Mouse (Mus musculus): ENCODE results near the gene 4931429L15Rik. TPM values are rescaled to one million over a fixed set of nuclear protein-coding genes. Genes with fewer than 3 reads are reported as not detected.

Gene 4931429L15Rik
- polyA plus RNA-seq, 1 experiment from 2014 or later = not detected

- peak within 1 kb of the TSS; percentile 61 for H3K27ac ChIP-seq
- peak within 1 kb of the TSS; percentile 93 for H3K4me3 ChIP-seq (replicated peaks)
- peak within 1 kb of the TSS; percentile 77 for H3K9ac ChIP-seq
- peak within 1 kb of the TSS; percentile 98 for H3K4me2 ChIP-seq
- 6% methylated on average over 45 of the region's 45 CpGs for WGBS
- H3K4me1 ChIP-seq = peaks cover 13% of the 10 kb centered on the region
- peak; percentile 95 for ATAC-seq (ENCODE audit: low FRiP score)
- H3K27me3 ChIP-seq = peaks cover 26% of the 10 kb centered on the region
- H3K9me3 ChIP-seq = no peaks in the 10 kb centered on the region
- H3K36me3 ChIP-seq (replicated peaks) = peaks cover 35% of the 10 kb centered on the region
Observed at GRCm38 (mm10) chr9:46272677-46273454, 46.9 kb downstream of the 4931429L15Rik start, which contains the start of gene Zpr1. TSS of gene Zpr1 (plus strand) at chr9:46273064.

- Histone ChIP-seq H3K9me3 (no peaks in the 10 kb centered on the region), H3K27me3 (peaks cover 26% of the 10 kb centered on the region), H3K4me3 (replicated peaks) (no peak overlapping the region), H3K36me3 (replicated peaks) (peaks cover 27% of the 10 kb centered on the region), H3K9ac (no peak overlapping the region), H3K4me2 (no peak overlapping the region), H3K4me1 (peaks cover 13% of the 10 kb centered on the region), H3K27ac (no peak overlapping the region)
- no peak for ATAC-seq (ENCODE audit: low FRiP score)
- 91% methylated on average over 9 of the region's 9 CpGs for WGBS
Observed at GRCm38 (mm10) chr9:46272070-46272469, 47.7 kb downstream of the 4931429L15Rik start.

GRCm38 (mm10) chr9:46270782-46271181, 49.0 kb downstream of the 4931429L15Rik start:
- no peaks in the 10 kb centered on the region for H3K9me3 ChIP-seq
- H3K4me3 ChIP-seq (replicated peaks) = no peak overlapping the region
- 94% methylated on average over 4 of the region's 4 CpGs for WGBS
- peaks cover 26% of the 10 kb centered on the region for H3K27me3 ChIP-seq
- no peak for ATAC-seq (ENCODE audit: low FRiP score)
- peaks cover 14% of the 10 kb centered on the region for H3K36me3 ChIP-seq (replicated peaks)
- H3K9ac ChIP-seq = no peak overlapping the region
- H3K27ac ChIP-seq = no peak overlapping the region
- H3K4me2 ChIP-seq = no peak overlapping the region
- peaks cover 13% of the 10 kb centered on the region for H3K4me1 ChIP-seq

GRCm38 (mm10) chr9:46269125-46269524, 50.7 kb downstream of the 4931429L15Rik start:
- Histone ChIP-seq H3K4me1 (peaks cover 10% of the 10 kb centered on the region), H3K4me3 (replicated peaks) (no peak overlapping the region), H3K9ac (no peak overlapping the region), H3K9me3 (no peaks in the 10 kb centered on the region), H3K36me3 (replicated peaks) (no peaks in the 10 kb centered on the region), H3K27me3 (peaks cover 26% of the 10 kb centered on the region), H3K4me2 (no peak overlapping the region), H3K27ac (no peak overlapping the region)
- ATAC-seq (ENCODE audit: low FRiP score) = no peak
- 87% methylated on average over 5 of the region's 5 CpGs for WGBS

- Histone ChIP-seq H3K4me3 (replicated peaks) (no peak within 1 kb of the TSS), H3K9ac (no peak within 1 kb of the TSS), H3K4me1 (peaks cover 4% of the 10 kb centered on the region; the same call in 1 of the 2 replicates), H3K27ac (no peak within 1 kb of the TSS), H3K4me2 (no peak within 1 kb of the TSS), H3K36me3 (replicated peaks) (no peaks in the 10 kb centered on the region), H3K9me3 (no peaks in the 10 kb centered on the region), H3K27me3 (peaks cover 26% of the 10 kb centered on the region)
- ATAC-seq (ENCODE audit: low FRiP score) = no peak
- 66% methylated on average over 7 of the region's 7 CpGs for WGBS
Observed at GRCm38 (mm10) chr9:46268343-46268873, 51.4 kb downstream of the 4931429L15Rik start, which contains the start of gene Apoa5. TSS of gene Apoa5 (plus strand) at chr9:46268633.

- Histone ChIP-seq H3K4me3 (replicated peaks) (no peak overlapping the region), H3K36me3 (replicated peaks) (no peaks in the 10 kb centered on the region), H3K27ac (no peak overlapping the region), H3K4me2 (no peak overlapping the region), H3K27me3 (no peaks in the 10 kb centered on the region), H3K9ac (no peak overlapping the region), H3K9me3 (no peaks in the 10 kb centered on the region), H3K4me1 (no peaks in the 10 kb centered on the region)
- ATAC-seq (ENCODE audit: low FRiP score) = no peak
- WGBS = 87% methylated on average over 7 of the region's 7 CpGs
Observed at GRCm38 (mm10) chr9:46261131-46261530, 58.7 kb downstream of the 4931429L15Rik start.

GRCm38 (mm10) chr9:46259111-46259510, 60.7 kb downstream of the 4931429L15Rik start:
- WGBS = 91% methylated on average over 6 of the region's 6 CpGs
- no peaks in the 10 kb centered on the region for H3K27me3 ChIP-seq
- H3K9ac ChIP-seq = no peak overlapping the region
- ATAC-seq (ENCODE audit: low FRiP score) = no peak
- no peaks in the 10 kb centered on the region for H3K36me3 ChIP-seq (replicated peaks)
- H3K4me2 ChIP-seq = no peak overlapping the region
- H3K27ac ChIP-seq = no peak overlapping the region
- H3K9me3 ChIP-seq = no peaks in the 10 kb centered on the region
- H3K4me1 ChIP-seq = no peaks in the 10 kb centered on the region
- no peak overlapping the region for H3K4me3 ChIP-seq (replicated peaks)

GRCm38 (mm10) chr9:46257546-46257945, 62.2 kb downstream of the 4931429L15Rik start:
- H3K27me3 ChIP-seq = no peaks in the 10 kb centered on the region

GRCm38 (mm10) chr9:46256658-46257385, 63.0 kb downstream of the 4931429L15Rik start:
- Histone ChIP-seq H3K36me3 (replicated peaks) (no peaks in the 10 kb centered on the region), H3K27ac (no peak overlapping the region), H3K9me3 (no peaks in the 10 kb centered on the region), H3K4me1 (no peaks in the 10 kb centered on the region), H3K4me2 (no peak overlapping the region), H3K9ac (no peak overlapping the region), H3K27me3 (no peaks in the 10 kb centered on the region), H3K4me3 (replicated peaks) (no peak overlapping the region)
- ATAC-seq (ENCODE audit: low FRiP score) = no peak
- 91% methylated on average over 10 of the region's 10 CpGs for WGBS

More at GRCm38 (mm10) chr9:46257546-46257945, 62.2 kb downstream of the 4931429L15Rik start:
- no peak overlapping the region for H3K4me2 ChIP-seq
- H3K9me3 ChIP-seq = no peaks in the 10 kb centered on the region
- ATAC-seq (ENCODE audit: low FRiP score) = no peak
- H3K4me3 ChIP-seq (replicated peaks) = no peak overlapping the region
- no peaks in the 10 kb centered on the region for H3K36me3 ChIP-seq (replicated peaks)
- WGBS = 85% methylated on average over 3 of the region's 3 CpGs
- H3K27ac ChIP-seq = no peak overlapping the region
- H3K4me1 ChIP-seq = no peaks in the 10 kb centered on the region
- H3K9ac ChIP-seq = no peak overlapping the region

- H3K9ac ChIP-seq = no peak overlapping the region
- 91% methylated on average over 7 of the region's 7 CpGs for WGBS
- H3K27me3 ChIP-seq = no peaks in the 10 kb centered on the region
Observed at GRCm38 (mm10) chr9:46256177-46256576, 63.6 kb downstream of the 4931429L15Rik start.

More at GRCm38 (mm10) chr9:46256177-46256576, 63.6 kb downstream of the 4931429L15Rik start:
- Histone ChIP-seq H3K36me3 (replicated peaks) (no peaks in the 10 kb centered on the region), H3K4me3 (replicated peaks) (no peak overlapping the region), H3K4me1 (no peaks in the 10 kb centered on the region), H3K4me2 (no peak overlapping the region), H3K27ac (no peak overlapping the region), H3K9me3 (no peaks in the 10 kb centered on the region)
- no peak for ATAC-seq (ENCODE audit: low FRiP score)
